Mouse (Mus musculus) lung, postnatal 0 days (tissue): ENCODE measurements at regions not wholly inside any gene's neighbourhood (a gene's known extent, or its start where the extent isn't known, plus 50 kb on each side); places are given as distances from the start of the nearest gene placed in this dataset.

Experiments used
- ATAC-seq: fragments of 200-750 bp; cut with Nextera tagmentation; 2 replicates; pipeline ENCODE4 v1.8.0; 2017; ENCODE audit warnings: moderate library complexity
- DNase-seq: peaks from one replicate; pipeline ENCODE4 v3.0.0-alpha.2; 2016; ENCODE audit warnings: low spot score
- H3K27ac ChIP-seq: fragments of 300-500 bp; sonication (generic); 2 replicates; pipeline ENCODE4 v1.5.1; 2014; ENCODE audit warnings: antibody characterized with exemption, mild to moderate bottlenecking, low read length, mixed read lengths
- H3K27me3 ChIP-seq: fragments of 300-500 bp; sonication (generic); replicated peaks from 2 replicates; pipeline ENCODE4 v1.6.1; 2014; ENCODE audit warnings: low read length, mixed read lengths; ENCODE audit not compliant: insufficient read depth
- H3K36me3 ChIP-seq: fragments of 300-500 bp; sonication (generic); 2 replicates; pipeline ENCODE4 v1.6.1; 2014; ENCODE audit warnings: low read length, mixed read lengths; ENCODE audit not compliant: insufficient read depth
- H3K4me1 ChIP-seq: fragments of 300-500 bp; sonication (generic); 2 replicates; pipeline ENCODE4 v1.6.1; 2014; ENCODE audit warnings: antibody characterized with exemption, low read depth, low read length, mixed read lengths; ENCODE audit not compliant: insufficient read depth
- H3K4me2 ChIP-seq: fragments of 300-500 bp; sonication (generic); replicated peaks from 2 replicates; pipeline ENCODE4 v1.6.1; 2014; ENCODE audit warnings: low read depth, mild to moderate bottlenecking, low read length, moderate library complexity, mixed read lengths
- H3K4me3 ChIP-seq: fragments of 300-500 bp; sonication (generic); 2 replicates; pipeline ENCODE4 v1.5.1; 2014; ENCODE audit warnings: low read depth, low read length
- H3K9ac ChIP-seq: fragments of 300-500 bp; sonication (generic); replicated peaks from 2 replicates; pipeline ENCODE4 v1.6.1; 2014; ENCODE audit warnings: low read depth, mild to moderate bottlenecking
- H3K9me3 ChIP-seq: fragments of 300-500 bp; sonication (generic); 2 replicates; pipeline ENCODE4 v1.6.1; 2016; ENCODE audit warnings: low read length, mixed read lengths
- CTCF ChIP-seq: IDR thresholded peaks from 2 replicates; pipeline ENCODE4 v1.5.1; 2016; ENCODE audit warnings: antibody characterized with exemption, mild to moderate bottlenecking
- EP300 ChIP-seq: IDR thresholded peaks from 2 replicates; pipeline ENCODE4 v1.6.1; 2016; ENCODE audit warnings: antibody characterized with exemption, mild to moderate bottlenecking, control low read depth
- WGBS: fragments of 180-500 bp; shearing (Covaris S2); extraction: QIAGEN DNeasy Blood & Tissue Kit; methylation state at CpG from one replicate; pipeline ENCODE4 v1.1.7; 2014; 5-methylcytosine and 5-hydroxymethylcytosine counted together

DNA sequence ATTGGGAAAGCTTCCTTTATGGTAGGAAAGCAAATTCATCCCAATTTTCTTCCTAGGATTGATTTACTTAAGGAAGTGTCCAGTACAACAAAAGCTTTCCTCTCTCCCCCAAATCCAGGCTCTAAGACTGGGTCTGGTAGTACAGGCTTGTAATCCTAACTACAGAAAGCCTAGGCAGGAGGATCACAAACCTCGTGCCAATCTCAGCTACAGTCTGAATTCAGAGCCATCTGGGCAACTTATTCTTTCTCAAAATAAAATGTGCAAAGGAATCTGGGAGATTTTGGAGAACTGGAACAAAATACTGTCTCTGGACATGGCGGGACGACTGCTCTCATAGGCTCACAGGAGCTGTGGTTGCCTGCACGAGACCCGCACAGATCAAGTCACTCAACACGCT, 377.4 kb upstream of the Satb1 start:
- no peaks in the 10 kb centered on the region for H3K9me3 ChIP-seq
- H3K36me3 ChIP-seq: no peaks in the 10 kb centered on the region
- 74% methylated on average over 6 of the region's 6 CpGs for WGBS
- H3K27me3 ChIP-seq: no peaks in the 10 kb centered on the region
- H3K4me1 ChIP-seq: no peaks in the 10 kb centered on the region
- H3K4me3 ChIP-seq: no peak overlapping the region
- no peak overlapping the region for H3K4me2 ChIP-seq
- H3K27ac ChIP-seq: no peak overlapping the region
- H3K9ac ChIP-seq: no peak overlapping the region
- DNase-seq (no peak), ATAC-seq (no peak)
- no peak for TF ChIP-seq EP300
- no peak for TF ChIP-seq CTCF

DNA sequence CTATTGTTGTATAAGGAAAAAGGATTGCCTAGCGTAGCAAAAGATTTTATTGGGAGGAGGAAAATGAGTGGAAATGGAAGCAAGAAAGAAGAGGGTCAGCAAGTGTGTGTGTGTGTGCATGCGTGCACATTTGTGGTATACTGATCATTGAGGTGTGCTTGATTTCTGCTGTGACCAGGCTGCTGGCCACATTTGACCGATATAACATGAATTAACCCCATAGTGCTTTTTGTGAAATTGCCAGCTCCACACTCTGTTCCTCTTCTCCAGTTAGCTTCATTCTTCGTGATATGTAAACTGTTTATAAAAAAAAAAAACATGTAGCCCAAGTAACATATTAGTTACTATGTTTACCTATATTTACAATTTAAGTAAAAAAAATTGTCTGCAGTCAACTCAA, 364.6 kb upstream of the Satb1 start:
- H3K27ac ChIP-seq: no peak overlapping the region
- 73% methylated on average over 4 of the region's 4 CpGs for WGBS
- no peaks in the 10 kb centered on the region for H3K9me3 ChIP-seq
- no peak for TF ChIP-seq EP300
- TF ChIP-seq CTCF: no peak
- ATAC-seq: no peak
- no peak for DNase-seq
- H3K9ac ChIP-seq: no peak overlapping the region
- H3K4me2 ChIP-seq: no peak overlapping the region
- H3K4me3 ChIP-seq: no peak overlapping the region
- H3K27me3 ChIP-seq: no peaks in the 10 kb centered on the region
- no peaks in the 10 kb centered on the region for H3K4me1 ChIP-seq
- no peaks in the 10 kb centered on the region for H3K36me3 ChIP-seq

- H3K36me3 ChIP-seq: no peaks in the 10 kb centered on the region
- TF ChIP-seq CTCF (no peak), EP300 (no peak)
- WGBS: 84% methylated on average over 5 of the region's 5 CpGs
- no peak for ATAC-seq
- no peak overlapping the region for H3K4me3 ChIP-seq
- no peak overlapping the region for H3K4me2 ChIP-seq
- no peak overlapping the region for H3K27ac ChIP-seq
- no peak for DNase-seq
- no peaks in the 10 kb centered on the region for H3K4me1 ChIP-seq
- H3K9me3 ChIP-seq: no peaks in the 10 kb centered on the region
- H3K9ac ChIP-seq: no peak overlapping the region
- no peaks in the 10 kb centered on the region for H3K27me3 ChIP-seq
These were observed 363.7 kb upstream of the Satb1 start for GRCm38 (mm10) chr17:52196811-52197210.

- Histone ChIP-seq H3K36me3 (no peaks in the 10 kb centered on the region), H3K9me3 (no peaks in the 10 kb centered on the region), H3K4me2 (no peak overlapping the region), H3K4me3 (no peak overlapping the region), H3K27me3 (no peaks in the 10 kb centered on the region), H3K27ac (no peak overlapping the region), H3K9ac (no peak overlapping the region), H3K4me1 (no peaks in the 10 kb centered on the region)
- TF ChIP-seq CTCF (no peak), EP300 (no peak)
- WGBS: 85% methylated on average over 5 of the region's 5 CpGs
- DNase-seq: no peak
- no peak for ATAC-seq
These were observed 362.7 kb upstream of the Satb1 start for GRCm38 (mm10) chr17:52195804-52196203.

DNA sequence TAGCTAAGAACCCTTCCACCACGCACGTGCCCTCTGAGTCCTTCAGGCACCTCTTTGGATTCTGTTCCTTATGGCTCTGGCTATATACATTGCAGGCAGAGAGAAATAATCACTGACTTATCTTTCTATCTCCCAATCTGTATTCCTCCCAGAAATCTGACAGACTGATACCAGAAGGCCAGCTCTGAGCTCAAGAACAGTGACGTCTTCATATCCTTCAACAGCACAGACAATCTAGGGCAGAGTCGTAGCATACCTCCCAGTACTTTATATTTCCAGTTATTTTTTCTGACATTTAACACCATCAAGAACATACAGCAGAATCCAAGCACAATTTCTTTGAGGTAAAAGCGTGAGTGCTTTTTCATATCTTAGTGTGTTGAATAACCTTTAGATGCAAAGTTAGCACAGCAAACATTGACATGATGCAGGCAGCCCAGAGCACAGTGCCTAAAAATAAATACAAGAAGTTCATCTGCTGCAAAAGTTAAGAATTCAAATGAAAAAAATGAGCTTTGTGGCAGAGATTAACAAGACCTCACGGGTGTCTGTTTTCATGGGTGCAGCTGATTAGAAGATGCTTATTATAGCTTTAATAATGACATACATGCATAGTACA, 358.1 kb upstream of the Satb1 start:
- Histone ChIP-seq H3K4me3 (no peak overlapping the region), H3K4me2 (no peak overlapping the region), H3K4me1 (no peaks in the 10 kb centered on the region), H3K27ac (no peak overlapping the region), H3K9me3 (no peaks in the 10 kb centered on the region), H3K27me3 (no peaks in the 10 kb centered on the region), H3K9ac (no peak overlapping the region), H3K36me3 (no peaks in the 10 kb centered on the region)
- 65% methylated on average over 6 of the region's 6 CpGs for WGBS
- no peak for TF ChIP-seq CTCF
- ATAC-seq (no peak), DNase-seq (no peak)

GRCm38 (mm10) chr17:52182706-52183105, 349.6 kb upstream of the Satb1 start:
- Histone ChIP-seq H3K4me1 (no peaks in the 10 kb centered on the region), H3K9me3 (no peaks in the 10 kb centered on the region), H3K9ac (no peak overlapping the region), H3K27ac (no peak overlapping the region), H3K4me3 (no peak overlapping the region), H3K27me3 (no peaks in the 10 kb centered on the region), H3K4me2 (no peak overlapping the region), H3K36me3 (no peaks in the 10 kb centered on the region)
- peak; percentile 46; the same call in 1 of the 2 replicates for ATAC-seq
- no peak for TF ChIP-seq EP300
- peak; percentile 57 for TF ChIP-seq CTCF
- peak; percentile 56 for DNase-seq
- 22% methylated on average over 3 of the region's 3 CpGs for WGBS

GRCm38 (mm10) chr17:52177996-52178395, 344.9 kb upstream of the Satb1 start:
- WGBS: 72% methylated on average over 2 of the region's 2 CpGs
- no peak overlapping the region for H3K9ac ChIP-seq
- H3K4me2 ChIP-seq: no peak overlapping the region
- no peak for TF ChIP-seq CTCF
- TF ChIP-seq EP300: no peak
- DNase-seq: no peak
- no peak overlapping the region for H3K27ac ChIP-seq
- ATAC-seq: no peak
- H3K27me3 ChIP-seq: no peaks in the 10 kb centered on the region
- no peaks in the 10 kb centered on the region for H3K36me3 ChIP-seq
- no peak overlapping the region for H3K4me3 ChIP-seq
- no peaks in the 10 kb centered on the region for H3K9me3 ChIP-seq
- no peaks in the 10 kb centered on the region for H3K4me1 ChIP-seq
